27 mouse cellular contexts compared by ENCODE assay signal in the genomic region with DNA sequence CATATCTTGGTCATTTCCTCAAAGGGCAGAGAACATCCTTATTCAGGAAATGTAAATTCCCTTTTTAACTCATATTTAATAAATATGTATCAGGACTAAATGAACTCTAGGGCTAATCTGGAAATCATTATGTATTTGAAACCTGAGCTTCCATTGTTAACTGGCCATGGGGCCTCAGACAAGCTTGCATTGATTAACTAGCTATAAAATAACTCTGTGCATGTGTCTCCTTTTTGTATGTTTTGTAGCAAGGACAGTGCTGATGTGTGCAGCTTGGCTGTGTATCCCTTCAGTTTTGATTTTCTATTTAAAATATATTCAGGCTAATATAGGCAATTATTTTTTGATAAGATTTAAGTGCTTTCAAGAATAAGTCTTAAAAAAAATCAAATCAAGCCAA.
"Had no signal": no experiment of that assay in that cellular context is flagged by ENCODE, and none has a peak within 500 bp of the region (broad histone marks: within the 10 kb centered on the region; RNA-seq: fewer than 3 reads in every experiment).

No protein-coding gene starts in this region.

- H3K9me3 ChIP-seq: heart, embryonic 10.5 days; heart, embryonic 12.5 days; hindbrain, embryonic 10.5 days; hindbrain, embryonic 13.5 days; hindbrain, embryonic 15.5 days; intestine, embryonic 15.5 days; liver, embryonic 13.5 days; liver, embryonic 15.5 days had no signal

- H3K36me3 ChIP-seq: heart, embryonic 10.5 days; heart, embryonic 12.5 days; hindbrain, embryonic 10.5 days; hindbrain, embryonic 13.5 days; hindbrain, embryonic 15.5 days; intestine, embryonic 15.5 days; liver, embryonic 13.5 days; liver, embryonic 15.5 days had no signal

- ATAC-seq: hindbrain, postnatal 0 days; inflammation-experienced regulatory T-cells, adult 6 months; intestine, embryonic 15.5 days; intestine, postnatal 0 days; liver, postnatal 0 days had no signal

- H3K4me2 ChIP-seq: heart, embryonic 12.5 days; hindbrain, embryonic 13.5 days; hindbrain, embryonic 15.5 days; intestine, embryonic 15.5 days; liver, embryonic 11.5 days; liver, embryonic 13.5 days; liver, embryonic 15.5 days had no signal

- H3K9ac ChIP-seq: heart, embryonic 12.5 days; hindbrain, embryonic 13.5 days; hindbrain, embryonic 15.5 days; intestine, embryonic 15.5 days; liver, embryonic 13.5 days; liver, embryonic 15.5 days; liver, postnatal 0 days had no signal

- H3K4me1 ChIP-seq: heart, embryonic 10.5 days; heart, embryonic 12.5 days; hindbrain, embryonic 10.5 days; hindbrain, embryonic 13.5 days; hindbrain, embryonic 15.5 days; intestine, embryonic 15.5 days; liver, embryonic 13.5 days; liver, embryonic 15.5 days had no signal

- H3K27ac ChIP-seq: gastrocnemius, adult 2 months; heart, embryonic 10.5 days; hindbrain, embryonic 10.5 days; hindbrain, embryonic 13.5 days; hindbrain, embryonic 15.5 days; hindbrain, postnatal 0 days; intestine, embryonic 15.5 days; layer of hippocampus, adult 2 months; left cerebral cortex, adult 2 months; liver, embryonic 13.5 days; liver, embryonic 15.5 days had no signal

- DNase-seq: gastrocnemius, adult 2 months; gastrocnemius, postnatal 10 days; gastrocnemius, postnatal 25 days; heart, adult 18-20 months; heart, postnatal 10 days; heart, postnatal 4 days; kidney, adult 18-20 months; kidney, adult 8-10 months; kidney, postnatal 10 days; kidney, postnatal 25 days; kidney, postnatal 4 days; liver; liver, embryonic 13.5 days; liver, postnatal 0 days had no signal

- H3K27me3 ChIP-seq: heart, embryonic 12.5 days; hindbrain, embryonic 13.5 days; hindbrain, embryonic 15.5 days; intestine, embryonic 15.5 days; liver, embryonic 13.5 days; liver, embryonic 15.5 days had no signal

- H3K4me3 ChIP-seq: gastrocnemius, adult 2 months; heart, embryonic 10.5 days; heart, embryonic 12.5 days; hindbrain, embryonic 10.5 days; hindbrain, embryonic 13.5 days; hindbrain, embryonic 15.5 days; intestine, embryonic 15.5 days; layer of hippocampus, adult 2 months; left cerebral cortex, adult 2 months; liver, embryonic 13.5 days; liver, embryonic 15.5 days had no signal
